Mouse (Mus musculus): ENCODE measurements around the gene Nckipsd. TPM values are rescaled to one million over a fixed set of nuclear protein-coding genes. Genes with fewer than 3 reads are reported as not detected.

Gene Nckipsd
- total RNA-seq, 1 experiment from 2014 or later: 2.9 TPM

GRCm38 (mm10) chr9:108825820-108826699, 17.9 kb downstream of the Nckipsd start, which contains the start of gene Celsr3:
Gene Celsr3 (plus strand): TSS chr9:108826320.
- peak in 1 of 2 experiments; percentile 33; a peak in 1 of 4 replicates for ATAC-seq (replicated peaks in 1 of 2; ENCODE audit: insufficient read depth in 1 of 2, low FRiP score in 2 of 2, low TSS enrichment in 1 of 2, low read depth in 1 of 2, poor library complexity in 2 of 2, severe bottlenecking in 2 of 2)

GRCm38 (mm10) chr9:108826700-108827340, 18.7 kb downstream of the Nckipsd start:
- ATAC-seq (replicated peaks in 1 of 2; ENCODE audit: insufficient read depth in 1 of 2, low FRiP score in 2 of 2, low TSS enrichment in 1 of 2, low read depth in 1 of 2, poor library complexity in 2 of 2, severe bottlenecking in 2 of 2): peak; percentile 50 to 69

- ATAC-seq (replicated peaks in 1 of 2; ENCODE audit: insufficient read depth in 1 of 2, low FRiP score in 2 of 2, low TSS enrichment in 1 of 2, low read depth in 1 of 2, poor library complexity in 2 of 2, severe bottlenecking in 2 of 2): peak in 1 of 2 experiments; percentile 22; a peak in 2 of 4 replicates
Measured at GRCm38 (mm10) chr9:108827454-108827853, 19.3 kb downstream of the Nckipsd start.

- ATAC-seq (replicated peaks in 1 of 2; ENCODE audit: insufficient read depth in 1 of 2, low FRiP score in 2 of 2, low TSS enrichment in 1 of 2, low read depth in 1 of 2, poor library complexity in 2 of 2, severe bottlenecking in 2 of 2): no peak
Measured at GRCm38 (mm10) chr9:108827906-108828305, 19.7 kb downstream of the Nckipsd start.

- peak; percentile 15 to 54; a peak in 2 of 4 replicates for ATAC-seq (replicated peaks in 1 of 2; ENCODE audit: insufficient read depth in 1 of 2, low FRiP score in 2 of 2, low TSS enrichment in 1 of 2, low read depth in 1 of 2, poor library complexity in 2 of 2, severe bottlenecking in 2 of 2)
Measured at GRCm38 (mm10) chr9:108831637-108832036, 23.5 kb downstream of the Nckipsd start.

GRCm38 (mm10) chr9:108832390-108833108, 24.4 kb downstream of the Nckipsd start:
- ATAC-seq (replicated peaks in 1 of 2; ENCODE audit: insufficient read depth in 1 of 2, low FRiP score in 2 of 2, low TSS enrichment in 1 of 2, low read depth in 1 of 2, poor library complexity in 2 of 2, severe bottlenecking in 2 of 2): peak; percentile 88 to 93

- peak in 1 of 2 experiments; percentile 60; a peak in 3 of 4 replicates for ATAC-seq (replicated peaks in 1 of 2; ENCODE audit: insufficient read depth in 1 of 2, low FRiP score in 2 of 2, low TSS enrichment in 1 of 2, low read depth in 1 of 2, poor library complexity in 2 of 2, severe bottlenecking in 2 of 2)
Measured at GRCm38 (mm10) chr9:108842989-108843388, 34.8 kb downstream of the Nckipsd start.

- ATAC-seq (replicated peaks in 1 of 2; ENCODE audit: insufficient read depth in 1 of 2, low FRiP score in 2 of 2, low TSS enrichment in 1 of 2, low read depth in 1 of 2, poor library complexity in 2 of 2, severe bottlenecking in 2 of 2): no peak
Measured at GRCm38 (mm10) chr9:108845390-108845789, 37.2 kb downstream of the Nckipsd start.

- ATAC-seq (replicated peaks in 1 of 2; ENCODE audit: insufficient read depth in 1 of 2, low FRiP score in 2 of 2, low TSS enrichment in 1 of 2, low read depth in 1 of 2, poor library complexity in 2 of 2, severe bottlenecking in 2 of 2): no peak
Measured at GRCm38 (mm10) chr9:108847374-108847773, 39.2 kb downstream of the Nckipsd start.

GRCm38 (mm10) chr9:108848419-108848818, 40.3 kb downstream of the Nckipsd start:
- ATAC-seq (replicated peaks in 1 of 2; ENCODE audit: insufficient read depth in 1 of 2, low FRiP score in 2 of 2, low TSS enrichment in 1 of 2, low read depth in 1 of 2, poor library complexity in 2 of 2, severe bottlenecking in 2 of 2): no peak

GRCm38 (mm10) chr9:108852976-108853375, 44.8 kb downstream of the Nckipsd start, which contains the start of gene Slc26a6:
Gene Slc26a6 (plus strand): TSS chr9:108853283.
- ATAC-seq (replicated peaks in 1 of 2; ENCODE audit: insufficient read depth in 1 of 2, low FRiP score in 2 of 2, low TSS enrichment in 1 of 2, low read depth in 1 of 2, poor library complexity in 2 of 2, severe bottlenecking in 2 of 2): no peak

GRCm38 (mm10) chr9:108853635-108854240, 45.6 kb downstream of the Nckipsd start:
- ATAC-seq (replicated peaks in 1 of 2; ENCODE audit: insufficient read depth in 1 of 2, low FRiP score in 2 of 2, low TSS enrichment in 1 of 2, low read depth in 1 of 2, poor library complexity in 2 of 2, severe bottlenecking in 2 of 2): peak; percentile 91 to 93

GRCm38 (mm10) chr9:108854241-108854696, 46.1 kb downstream of the Nckipsd start:
- peak; percentile 86 to 89 for ATAC-seq (replicated peaks in 1 of 2; ENCODE audit: insufficient read depth in 1 of 2, low FRiP score in 2 of 2, low TSS enrichment in 1 of 2, low read depth in 1 of 2, poor library complexity in 2 of 2, severe bottlenecking in 2 of 2)

- no peak for ATAC-seq (replicated peaks in 1 of 2; ENCODE audit: insufficient read depth in 1 of 2, low FRiP score in 2 of 2, low TSS enrichment in 1 of 2, low read depth in 1 of 2, poor library complexity in 2 of 2, severe bottlenecking in 2 of 2)
Measured at GRCm38 (mm10) chr9:108855335-108855734, 47.2 kb downstream of the Nckipsd start.

GRCm38 (mm10) chr9:108858792-108859527, 50.8 kb downstream of the Nckipsd start:
- ATAC-seq (replicated peaks in 1 of 2; ENCODE audit: insufficient read depth in 1 of 2, low FRiP score in 2 of 2, low TSS enrichment in 1 of 2, low read depth in 1 of 2, poor library complexity in 2 of 2, severe bottlenecking in 2 of 2): no peak

Measured in hematopoietic stem cell, adult 5-6 weeks (primary cell).